Mouse (Mus musculus) heart, postnatal 36 days (tissue): ENCODE measurements around the gene Ppcdc. TPM values are rescaled to one million over a fixed set of nuclear protein-coding genes. Genes with fewer than 3 reads are reported as not detected.

ENCODE experiments used
- DNase-seq, 2 experiments: peaks; one replicate each; pipeline ENCODE4 v3.0.0; 2021 to 2022
- intact Hi-C: fragments of 180-260 bp; cut with DNase I; formaldehyde crosslinking; loops from one replicate; pipeline ENCODE4 v1.15.1; 2025
- total RNA-seq, 2 experiments: library from RNA; stranded (reverse); gene quantifications; 2 replicates each; pipeline ENCODE4 v1.2.3; 2021

Gene Ppcdc
- total RNA-seq, 2 experiments from 2014 or later = 8.2 to 8.8 TPM

- intact Hi-C loops = no loop called here
- DNase-seq = peak; percentile 14 to 23
Measured at GRCm38 (mm10) chr9:57386926-57387325, 53.0 kb downstream of the Ppcdc start.

GRCm38 (mm10) chr9:57384621-57385020, 55.3 kb downstream of the Ppcdc start:
- intact Hi-C loops = no loop called here
- DNase-seq = no peak

DNA sequence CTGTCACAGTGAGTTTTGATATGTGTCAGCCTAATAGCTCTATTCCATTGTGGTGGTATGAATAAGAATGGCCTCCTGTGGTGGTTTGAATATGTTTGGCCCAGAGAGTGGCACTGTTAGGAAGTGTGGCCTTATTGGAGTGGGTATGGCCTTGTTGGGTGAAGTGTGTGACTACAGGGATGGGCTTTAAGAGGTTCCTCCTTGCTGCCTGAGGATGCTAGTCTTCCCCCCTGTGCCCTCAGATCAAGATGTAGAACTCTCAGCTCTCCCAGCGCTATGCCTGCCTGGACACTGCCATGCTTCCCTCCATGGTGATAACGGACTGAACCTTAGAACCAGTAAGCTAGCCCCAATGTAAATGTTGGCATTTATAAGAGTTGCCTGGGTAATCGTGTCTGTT, 78.9 kb downstream of the Ppcdc start:
- intact Hi-C loops = no loop called here
- DNase-seq = no peak

GRCm38 (mm10) chr9:57354377-57355183, 85.3 kb downstream of the Ppcdc start:
- DNase-seq = no peak
- intact Hi-C loops = no loop called here

GRCm38 (mm10) chr9:57351277-57351676, 88.6 kb downstream of the Ppcdc start:
- intact Hi-C loops = loop anchor here (2.0 kb wide), 1 partner anchor 90 kb away; no protein-coding TSS in a partner anchor
- no peak for DNase-seq

- intact Hi-C loops = no loop called here
- no peak for DNase-seq
Measured at GRCm38 (mm10) chr9:57345902-57346301, 94.0 kb downstream of the Ppcdc start.

GRCm38 (mm10) chr9:57343752-57344151, 96.2 kb downstream of the Ppcdc start:
- intact Hi-C loops = no loop called here
- no peak for DNase-seq

- DNase-seq = no peak
- intact Hi-C loops = no loop called here
Measured at GRCm38 (mm10) chr9:57342906-57343474, 96.9 kb downstream of the Ppcdc start.

- no peak for DNase-seq
- intact Hi-C loops = no loop called here
Measured at GRCm38 (mm10) chr9:57342186-57342585, 97.7 kb downstream of the Ppcdc start.

- DNase-seq = no peak
- intact Hi-C loops = no loop called here
Measured at GRCm38 (mm10) chr9:57340361-57340760, 99.6 kb downstream of the Ppcdc start.

DNA sequence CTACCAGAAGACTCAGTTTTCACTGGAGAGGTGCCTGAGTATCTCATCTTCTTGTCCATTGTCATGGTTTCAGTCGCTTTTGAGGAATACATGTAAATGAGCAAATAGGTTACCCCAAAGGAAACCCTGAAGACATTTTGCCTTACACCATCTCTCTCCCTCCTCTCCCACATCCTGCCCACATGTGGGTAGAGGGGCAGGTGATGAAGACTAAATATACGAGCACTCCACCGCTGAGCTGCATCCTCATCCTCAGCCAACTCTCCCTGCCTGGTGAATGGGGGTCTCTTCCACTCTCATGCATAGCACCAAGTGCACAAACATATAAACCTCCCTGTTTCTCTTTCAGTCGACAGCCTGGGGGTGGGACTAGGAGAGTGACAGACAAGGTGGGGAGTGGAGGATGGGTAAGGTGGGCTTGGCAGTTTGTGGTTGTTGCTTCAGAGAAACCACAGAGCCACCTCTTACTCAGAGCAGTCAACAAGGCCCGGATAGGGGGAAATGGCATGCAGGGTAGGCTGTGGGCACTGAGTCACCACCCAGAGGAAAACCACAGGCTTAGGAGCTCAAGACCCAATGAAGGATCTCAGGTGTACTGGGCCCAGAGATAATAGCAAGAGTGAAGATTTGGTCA, 100.2 kb downstream of the Ppcdc start:
- DNase-seq = no peak
- intact Hi-C loops = no loop called here

GRCm38 (mm10) chr9:57338706-57339105, 101.2 kb downstream of the Ppcdc start:
- DNase-seq = no peak
- intact Hi-C loops = no loop called here

Other genes starting within 250 kb of the Ppcdc start
- not detected for gene Trcg1, start 203.6 kb downstream of the Ppcdc start, total RNA-seq
- gene 1700017B05Rik, start 177.5 kb downstream of the Ppcdc start, total RNA-seq = 10 to 100 TPM in 1 of 2 experiments, 1 to 10 TPM in 1; 9.7 to 13.9 TPM
- gene Scamp5, start 27.9 kb upstream of the Ppcdc start, total RNA-seq = 1 to 10 TPM; 5.4 to 6.4 TPM
- gene Rpp25, start 63.9 kb upstream of the Ppcdc start, total RNA-seq = 1 to 10 TPM; 1.0 to 2.1 TPM
- 1,000 to 10,000 TPM; 2,624 to 2,673 TPM for gene Cox5a, start 81.2 kb upstream of the Ppcdc start, total RNA-seq
- gene Fam219b, start 97.4 kb upstream of the Ppcdc start, total RNA-seq = 1 to 10 TPM; 7.2 to 8.3 TPM
- gene Mpi, start 112.6 kb upstream of the Ppcdc start, total RNA-seq = 100 to 1,000 TPM; 129 to 161 TPM
- 10 to 100 TPM; 25.8 to 29.4 TPM for gene Scamp2, start 120.8 kb upstream of the Ppcdc start, total RNA-seq
- gene Ulk3, start 149.3 kb upstream of the Ppcdc start, total RNA-seq = 1 to 10 TPM; 7.1 to 8.2 TPM
- not detected for gene Cplx3, start 166.2 kb upstream of the Ppcdc start, total RNA-seq
- gene Lman1l, start 180.7 kb upstream of the Ppcdc start, total RNA-seq = not detected
- 10 to 100 TPM; 26.2 to 28.5 TPM for gene Csk, start 213.5 kb upstream of the Ppcdc start, total RNA-seq
- gene Cyp1a2, start 243.6 kb upstream of the Ppcdc start, total RNA-seq = not detected
- not detected for gene Cyp1a1, start 247.8 kb upstream of the Ppcdc start, total RNA-seq